Mouse (Mus musculus) spleen, adult 2 months (tissue): ENCODE measurements around the gene Gm20716. TPM values are rescaled to one million over a fixed set of nuclear protein-coding genes. Genes with fewer than 3 reads are reported as not detected.

Experiments used
- DNase-seq, 2 experiments: peaks; one replicate each; pipeline versions ENCODE4 v3.0.0 to v3.0.0-alpha.2; 2012 to 2021; ENCODE audit warnings: low spot score in 2 of 2, low read depth in 1 of 2
- H3K27ac ChIP-seq: fragments of 200-500 bp; 2 replicates; pipeline ENCODE4 v1.5.1; 2012; ENCODE audit warnings: low read length, inconsistent platforms; ENCODE audit not compliant: insufficient read depth
- H3K27me3 ChIP-seq: fragments of 200-500 bp; 2 replicates; pipeline ENCODE4 v1.6.1; 2012; ENCODE audit warnings: mild to moderate bottlenecking, moderate library complexity, low read length, inconsistent platforms; ENCODE audit not compliant: control insufficient read depth, insufficient read depth
- H3K36me3 ChIP-seq: fragments of 200-500 bp; 2 replicates; pipeline ENCODE4 v1.6.1; 2012; ENCODE audit warnings: mild to moderate bottlenecking, low read length, inconsistent platforms; ENCODE audit not compliant: control insufficient read depth, insufficient read depth
- H3K4me1 ChIP-seq: fragments of 200-500 bp; 2 replicates; pipeline ENCODE4 v1.6.1; 2011; ENCODE audit warnings: inconsistent platforms; ENCODE audit not compliant: control insufficient read depth, insufficient read depth, insufficient read length
- H3K4me3 ChIP-seq: fragments of 200-500 bp; 2 replicates; pipeline ENCODE4 v1.5.1; 2011; ENCODE audit warnings: mild to moderate bottlenecking, inconsistent platforms; ENCODE audit not compliant: insufficient read depth, insufficient read length; ENCODE audit errors: extremely low read depth
- CTCF ChIP-seq: fragments of 200-500 bp; IDR thresholded peaks from 2 replicates; pipeline ENCODE4 v1.5.1; 2011; ENCODE audit warnings: mild to moderate bottlenecking, inconsistent platforms; ENCODE audit not compliant: insufficient read depth, insufficient read length, insufficient replicate concordance; ENCODE audit errors: extremely low read depth
- POLR2A ChIP-seq: fragments of 200-500 bp; IDR thresholded peaks from 2 replicates; pipeline ENCODE4 v1.6.1; 2011; ENCODE audit warnings: low read depth, low read length, inconsistent platforms
- WGBS: fragments of 180-500 bp; shearing (Covaris S2); methylation state at CpG from one replicate; pipeline ENCODE4 v1.1.7; 2018; 5-methylcytosine and 5-hydroxymethylcytosine counted together
- polyA plus RNA-seq: library from polyadenylated mRNA; depleted of rRNA; stranded (reverse); fragments of >200 nt; gene quantifications from 2 replicates; pipeline ENCODE4 v1.2.3, GENCODE M21; 2012; rRNA removed

Gm20716 gene
- polyA plus RNA-seq, 1 experiment = 1.1 TPM

- H3K4me1 ChIP-seq = no peaks in the 10 kb centered on the region
- TF ChIP-seq CTCF = no peak
- no peak for TF ChIP-seq POLR2A
- DNase-seq = no peak
- H3K27ac ChIP-seq = no peak overlapping the region
- H3K36me3 ChIP-seq = no peaks in the 10 kb centered on the region
- H3K4me3 ChIP-seq = no peak overlapping the region
- 74% methylated on average over 5 of the region's 5 CpGs for WGBS
- H3K27me3 ChIP-seq = no peaks in the 10 kb centered on the region
These were observed 86.4 kb downstream of the Gm20716 start for GRCm38 (mm10) chr2:168143794-168144193.

GRCm38 (mm10) chr2:168137161-168137560 lies 93.0 kb downstream of the Gm20716 start:
- Histone ChIP-seq H3K27me3 (no peaks in the 10 kb centered on the region), H3K27ac (no peak overlapping the region), H3K4me1 (no peaks in the 10 kb centered on the region), H3K4me3 (no peak overlapping the region), H3K36me3 (no peaks in the 10 kb centered on the region)
- TF ChIP-seq POLR2A (no peak), CTCF (no peak)
- DNase-seq = no peak
- 90% methylated on average over 15 of the region's 15 CpGs for WGBS

Other genes with a start within 250 kb of the Gm20716 start
- 5.3 and 6.7 TPM in 2 replicates for gene Ripor3, start 219.7 kb downstream of the Gm20716 start, polyA plus RNA-seq
- gene Pard6b, start 149.4 kb downstream of the Gm20716 start, polyA plus RNA-seq = 1.5 and 2.1 TPM in 2 replicates
- gene Adnp, start 23.3 kb downstream of the Gm20716 start, polyA plus RNA-seq = 15.7 and 15.8 TPM in 2 replicates
- 14.6 and 19.6 TPM in 2 replicates for gene Dpm1, start 227 bp upstream of the Gm20716 start, polyA plus RNA-seq
- gene Mocs3, start 258 bp upstream of the Gm20716 start, polyA plus RNA-seq = 17.0 and 36.5 TPM in 2 replicates
- 0.04 and 0.13 TPM in 2 replicates for gene Kcng1, start 51.4 kb upstream of the Gm20716 start, polyA plus RNA-seq